15 mouse cellular contexts compared by ENCODE assay signal in the genomic region with DNA sequence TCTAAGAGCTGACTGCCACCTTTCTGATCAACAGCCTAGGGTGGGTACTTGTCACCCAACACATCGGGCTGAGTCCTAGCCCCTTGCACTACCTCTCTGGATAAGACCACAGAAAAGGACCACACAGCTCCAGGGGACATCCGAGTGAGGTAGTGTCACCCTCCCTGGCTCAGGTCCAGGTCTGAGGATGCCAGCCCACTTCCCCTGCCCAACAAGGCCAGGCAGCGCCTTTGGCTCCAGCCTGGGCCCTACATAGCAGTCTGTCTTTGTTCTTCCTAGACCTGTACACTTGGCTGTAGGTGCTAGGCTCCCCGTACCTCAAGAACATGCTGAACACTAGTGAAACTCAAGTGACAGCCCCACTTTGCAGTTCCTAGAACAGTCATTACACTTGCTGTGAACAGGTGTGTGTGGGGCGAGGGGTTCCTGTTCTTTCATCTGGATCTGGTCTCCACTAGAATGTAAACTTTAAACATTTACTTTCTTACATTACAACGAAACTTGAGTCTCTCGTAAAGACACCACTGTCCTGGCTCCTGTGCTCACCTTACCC. TPM values are rescaled to one million over a fixed set of nuclear protein-coding genes. Genes with fewer than 3 reads are reported as not detected.
DNase-seq lines count a peak whose midpoint lies in the region; ATAC-seq lines count a peak whose summit lies in the region.
"Had no signal": no experiment of that assay in that cellular context is flagged by ENCODE, and none has a peak within 500 bp of the region (broad histone marks: within the 10 kb centered on the region; RNA-seq: fewer than 3 reads in every experiment).

No protein-coding gene starts in this region.

- peak; percentile 52 for DNase-seq in thymus, postnatal 0 days (ENCODE audit: low spot score)
- no peak for DNase-seq in thymus, postnatal 10 days (ENCODE audit: low spot score in 2 of 2)
- DNase-seq in left cerebral cortex, adult 9 months (ENCODE audit: low spot score in 2 of 2), result no peak
- no peak for DNase-seq in adrenal gland, adult 2 months
- DNase-seq in embryo, embryonic 11 days, result no peak
- DNase-seq: adrenal gland, postnatal 36 days; B cell, adult 2 months; cerebellum, adult 18-20 months; cerebellum, postnatal 10 days; gastrocnemius, postnatal 14 days; heart, adult 2 months; kidney, adult 11 months; kidney, postnatal 36 days had no signal

- peak; percentile 20 for ATAC-seq in CD4-positive, CD25-positive, alpha-beta regulatory T cell, adult 4 months
- peak; percentile 25; the same call in 1 of the 2 replicates for ATAC-seq in megakaryocyte, adult 5-6 weeks (ENCODE audit: poor library complexity, severe bottlenecking)

RNA-seq across cellular contexts. Expression of a gene that starts 9.1 kb away (rescaled TPM):
- 6.8 and 9.1 TPM in 2 replicates for polyA plus RNA-seq in thymus, postnatal 0 days (2015; fragmentation: Nextera tagmentation; extraction: Ambion mirVana)
- 1 to 10 TPM; 5.5 to 7.3 TPM for polyA plus RNA-seq in CD4-positive, CD25-positive, alpha-beta regulatory T cell, adult 4 months (2017; shearing (Covaris generic))
- total RNA-seq in megakaryocyte, adult 5-6 weeks (2015), result 28.0 and 34.1 TPM in 2 replicates
- 13.8 and 21.3 TPM in 2 replicates for total RNA-seq in megakaryocyte, adult 5-6 weeks (2017)
- 100 to 1,000 TPM; 158 to 185 TPM for total RNA-seq in adrenal gland, adult 2 months (2021)
- polyA plus RNA-seq in adrenal gland, adult 2 months (2012; rRNA removed), result 225 and 227 TPM in 2 replicates

RNA-seq across cellular contexts. Expression of a gene that starts 26.6 kb away (rescaled TPM):
- polyA plus RNA-seq in thymus, postnatal 0 days (2015; fragmentation: Nextera tagmentation; extraction: Ambion mirVana), result 7.3 and 7.8 TPM in 2 replicates
- polyA plus RNA-seq in CD4-positive, CD25-positive, alpha-beta regulatory T cell, adult 4 months (2017; shearing (Covaris generic)), result 1 to 10 TPM in 1 of 2 experiments, under 1 TPM in 1; 0.11 to 2.5 TPM
- total RNA-seq in megakaryocyte, adult 5-6 weeks (2015), result 260 and 265 TPM in 2 replicates
- total RNA-seq in megakaryocyte, adult 5-6 weeks (2017), result 252 and 267 TPM in 2 replicates
- total RNA-seq in adrenal gland, adult 2 months (2021), result 10 to 100 TPM in 1 of 2 experiments, 1 to 10 TPM in 1; 7.9 to 13.0 TPM
- polyA plus RNA-seq in adrenal gland, adult 2 months (2012; rRNA removed), result 13.1 and 14.8 TPM in 2 replicates

RNA-seq across cellular contexts. Expression of a gene that starts 43.2 kb away (rescaled TPM):
- polyA plus RNA-seq in thymus, postnatal 0 days (2015; fragmentation: Nextera tagmentation; extraction: Ambion mirVana), result 7.1 and 10.3 TPM in 2 replicates
- 10 to 100 TPM; 10.4 to 22.3 TPM for polyA plus RNA-seq in CD4-positive, CD25-positive, alpha-beta regulatory T cell, adult 4 months (2017; shearing (Covaris generic))
- 23.3 and 25.3 TPM in 2 replicates for total RNA-seq in megakaryocyte, adult 5-6 weeks (2015)
- total RNA-seq in megakaryocyte, adult 5-6 weeks (2017), result 27.8 and 39.5 TPM in 2 replicates
- total RNA-seq in adrenal gland, adult 2 months (2021), result 10 to 100 TPM; 77.2 to 99.3 TPM
- polyA plus RNA-seq in adrenal gland, adult 2 months (2012; rRNA removed), result 252 and 304 TPM in 2 replicates

Comparison
In these comparisons a context has a peak if more than half of its experiments do, and no peak if none do; other contexts are left out.
1. RNA of a gene that starts 9.1 kb away (polyA plus RNA-seq): 225 to 227 TPM in adrenal gland, adult 2 months; 6.8 to 9.1 TPM in thymus, postnatal 0 days and 5.5 to 7.3 TPM in CD4-positive, CD25-positive, alpha-beta regulatory T cell, adult 4 months; every median in the first group is over 10 times any median in the second.
2. RNA of a gene that starts 43.2 kb away (polyA plus RNA-seq): 252 to 304 TPM in adrenal gland, adult 2 months; 10.4 to 22.3 TPM in CD4-positive, CD25-positive, alpha-beta regulatory T cell, adult 4 months and 7.1 to 10.3 TPM in thymus, postnatal 0 days; every median in the first group is over 10 times any median in the second.